Mouse (Mus musculus) heart, postnatal 0 days (tissue): ENCODE measurements around the gene Epo.

Experiments
- CTCF ChIP-seq: IDR thresholded peaks from 2 replicates; pipeline ENCODE4 v1.5.1; 2016; ENCODE audit warnings: antibody characterized with exemption, control low read depth, low read depth
- EP300 ChIP-seq: IDR thresholded peaks from 2 replicates; pipeline ENCODE4 v1.6.1; 2016; ENCODE audit warnings: antibody characterized with exemption, low read depth

GRCm38 (mm10) chr5:137485071-137485850, 47.8 kb downstream of the Epo start:
- no peak for TF ChIP-seq CTCF
- no peak for TF ChIP-seq EP300
